Mouse (Mus musculus) embryonic facial prominence, embryonic 11.5 days (tissue): ENCODE data around the gene Zfp354a. TPM values are rescaled to one million over a fixed set of nuclear protein-coding genes. Genes with fewer than 3 reads are reported as not detected.
"Not testable (repeated sequence)": the region's sequence is repeated elsewhere in the genome, so short reads cannot be mapped to it uniquely, and the experiment has no call there.

Experiments
- ATAC-seq: fragments of 200-750 bp; cut with Nextera tagmentation; replicated peaks from 2 replicates; pipeline ENCODE4 v1.8.0; 2017; ENCODE audit warnings: low read depth; ENCODE audit not compliant: insufficient number of reproducible peaks, low FRiP score, low TSS enrichment
- DNase-seq: peaks from one replicate; pipeline ENCODE4 v3.0.0-alpha.2; 2015; ENCODE audit warnings: low spot score
- H3K27ac ChIP-seq: fragments of 300-500 bp; sonication (generic); replicated peaks from 2 replicates; pipeline ENCODE4 v1.5.1; 2014; ENCODE audit warnings: mild to moderate bottlenecking, low read depth, low read length, control low read depth
- H3K27me3 ChIP-seq: fragments of 300-500 bp; sonication (generic); 2 replicates; pipeline ENCODE4 v1.6.1; 2014; ENCODE audit warnings: mild to moderate bottlenecking, low read length, moderate library complexity, mixed read lengths; ENCODE audit not compliant: control insufficient read depth, insufficient read depth
- H3K36me3 ChIP-seq: fragments of 300-500 bp; sonication (generic); replicated peaks from 2 replicates; pipeline ENCODE4 v1.6.1; 2014; ENCODE audit warnings: low read depth, mild to moderate bottlenecking, low read length, moderate library complexity, mixed read lengths; ENCODE audit not compliant: control insufficient read depth, insufficient read depth
- H3K4me1 ChIP-seq: fragments of 300-500 bp; sonication (generic); 2 replicates; pipeline ENCODE4 v1.6.1; 2014; ENCODE audit warnings: low read length, mixed read lengths; ENCODE audit not compliant: control insufficient read depth, insufficient read depth
- H3K4me2 ChIP-seq: fragments of 300-500 bp; sonication (generic); 2 replicates; pipeline ENCODE4 v1.6.1; 2014; ENCODE audit warnings: low read depth, mild to moderate bottlenecking, control low read depth, low read length, moderate library complexity
- H3K4me3 ChIP-seq: fragments of 300-500 bp; sonication (generic); 2 replicates; pipeline ENCODE4 v1.5.1; 2014; ENCODE audit warnings: low read depth, low read length, control low read depth
- H3K9ac ChIP-seq: fragments of 300-500 bp; sonication (generic); replicated peaks from 2 replicates; pipeline ENCODE4 v1.6.1; 2014; ENCODE audit warnings: mild to moderate bottlenecking, control low read depth, low read length
- H3K9me3 ChIP-seq: fragments of 300-500 bp; sonication (generic); replicated peaks from 2 replicates; pipeline ENCODE4 v1.6.1; 2016; ENCODE audit warnings: mild to moderate bottlenecking, low read length, inconsistent platforms, mixed read lengths; ENCODE audit not compliant: control insufficient read depth
- WGBS: fragments of 180-500 bp; shearing (Covaris S2); extraction: QIAGEN DNeasy Blood & Tissue Kit; methylation state at CpG from one replicate; pipeline ENCODE4 v1.1.7; 2014; 5-methylcytosine and 5-hydroxymethylcytosine counted together
- polyA plus RNA-seq: library from polyadenylated mRNA; unstranded; fragments of >200 nt; fragmentation: Nextera tagmentation; extraction: Ambion mirVana; gene quantifications from 2 replicates; pipeline ENCODE4 v1.2.1, GENCODE M21; 2014

The Zfp354a gene
- polyA plus RNA-seq, 1 experiment from 2014 or later, result 11.4 TPM

GRCm38 (mm10) chr11:51034141-51034540 lies 24.9 kb upstream of the Zfp354a start:
- H3K4me1 ChIP-seq, H3K4me3 ChIP-seq, H3K4me2 ChIP-seq, DNase-seq, H3K27ac ChIP-seq, H3K36me3 ChIP-seq, ATAC-seq, H3K27me3 ChIP-seq, H3K9me3 ChIP-seq, H3K9ac ChIP-seq: not testable (repeated sequence)

- Histone ChIP-seq H3K9ac (no peak overlapping the region), H3K27ac (no peak overlapping the region), H3K9me3 (no peaks in the 10 kb centered on the region), H3K27me3 (no peaks in the 10 kb centered on the region), H3K4me1 (no peaks in the 10 kb centered on the region), H3K36me3 (no peaks in the 10 kb centered on the region), H3K4me3 (no peak overlapping the region), H3K4me2 (no peak overlapping the region)
- WGBS, result 84% methylated on average over 2 of the region's 2 CpGs
- ATAC-seq (no peak), DNase-seq (no peak)
These were observed 23.1 kb upstream of the Zfp354a start for GRCm38 (mm10) chr11:51035951-51036350.

GRCm38 (mm10) chr11:51044776-51045175 lies 14.3 kb upstream of the Zfp354a start:
- ATAC-seq, H3K4me3 ChIP-seq, H3K9me3 ChIP-seq, H3K4me1 ChIP-seq, DNase-seq, H3K4me2 ChIP-seq, H3K27ac ChIP-seq, H3K36me3 ChIP-seq, H3K27me3 ChIP-seq, H3K9ac ChIP-seq: not testable (repeated sequence)
- 73% methylated on average over 3 of the region's 3 CpGs for WGBS

DNA sequence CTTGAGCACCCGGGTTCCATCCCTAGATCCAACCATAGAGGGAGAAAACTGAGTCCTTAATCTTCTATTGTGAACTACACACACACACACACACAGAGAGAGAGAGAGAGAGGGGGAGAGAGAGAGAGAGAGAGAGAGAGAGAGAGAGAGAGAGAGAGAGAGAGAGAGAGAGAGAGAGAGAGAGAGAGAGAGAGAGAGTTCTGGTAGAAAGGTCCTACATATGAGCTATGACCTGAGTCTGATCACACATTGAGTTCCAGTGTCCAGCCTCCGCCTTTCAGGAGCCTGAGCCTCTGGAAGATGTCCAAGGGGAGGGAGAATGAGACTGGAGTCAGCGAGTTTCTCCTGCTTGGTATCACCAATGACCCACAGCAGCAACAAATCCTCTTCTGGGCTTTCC lies 11.2 kb upstream of the Zfp354a start, which contains the start of gene Olfr1375:
Olfr1375 (plus strand) TSS at position 301 of the 400 bp plus-strand sequence.
- not testable (repeated sequence) for H3K4me2 ChIP-seq, H3K9me3 ChIP-seq, H3K27me3 ChIP-seq, H3K4me1 ChIP-seq, H3K4me3 ChIP-seq, DNase-seq, H3K27ac ChIP-seq, H3K9ac ChIP-seq, H3K36me3 ChIP-seq, ATAC-seq
- WGBS, result 73% methylated on average over 3 of the region's 3 CpGs

- WGBS, result 74% methylated on average over 2 of the region's 2 CpGs
- no peaks in the 10 kb centered on the region for H3K27me3 ChIP-seq
- no peaks in the 10 kb centered on the region for H3K36me3 ChIP-seq
- no peak for DNase-seq
- H3K9me3 ChIP-seq, result no peaks in the 10 kb centered on the region
- no peak for ATAC-seq
- no peaks in the 10 kb centered on the region for H3K4me1 ChIP-seq
- no peak overlapping the region for H3K9ac ChIP-seq
- H3K4me2 ChIP-seq, result no peak overlapping the region
- no peak overlapping the region for H3K27ac ChIP-seq
- H3K4me3 ChIP-seq, result no peak overlapping the region
These were observed 7.4 kb upstream of the Zfp354a start for GRCm38 (mm10) chr11:51051678-51052077.

GRCm38 (mm10) chr11:51053230-51053629 lies 5.8 kb upstream of the Zfp354a start:
- WGBS, result 50% methylated on average over 3 of the region's 3 CpGs
- DNase-seq (peak; percentile 9), ATAC-seq (no peak)
- Histone ChIP-seq H3K9ac (no peak overlapping the region), H3K4me3 (no peak overlapping the region), H3K36me3 (no peaks in the 10 kb centered on the region), H3K27ac (no peak overlapping the region), H3K4me1 (no peaks in the 10 kb centered on the region), H3K9me3 (no peaks in the 10 kb centered on the region), H3K27me3 (no peaks in the 10 kb centered on the region), H3K4me2 (no peak overlapping the region)

GRCm38 (mm10) chr11:51059640-51060039 lies 583 bp downstream of the Zfp354a start:
- no peaks in the 10 kb centered on the region for H3K4me1 ChIP-seq
- WGBS, result 13% methylated on average over 14 of the region's 14 CpGs
- no peak overlapping the region for H3K27ac ChIP-seq

DNA sequence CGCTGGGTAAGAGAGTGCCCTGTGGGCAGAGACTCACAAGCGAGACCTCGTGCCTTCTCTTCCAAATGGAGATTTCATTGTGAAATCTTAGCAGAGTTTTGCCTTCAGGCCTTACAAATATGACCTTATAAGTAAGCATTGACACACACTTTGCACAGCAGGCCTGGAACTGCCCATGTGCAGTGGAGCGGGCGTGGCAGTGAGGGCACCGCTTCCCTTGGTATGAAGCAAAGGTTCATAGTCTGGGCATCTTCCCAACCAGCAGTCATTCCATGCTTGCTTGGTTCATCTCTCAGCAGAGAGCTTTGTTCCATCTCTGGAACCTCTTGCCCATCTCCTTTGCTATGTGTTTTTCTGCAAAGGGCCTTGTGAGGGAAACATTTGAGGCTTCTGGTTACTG lies 1.9 kb downstream of the Zfp354a start:
- Histone ChIP-seq H3K9me3 (no peaks in the 10 kb centered on the region), H3K36me3 (no peaks in the 10 kb centered on the region), H3K4me1 (no peaks in the 10 kb centered on the region), H3K9ac (no peak overlapping the region), H3K4me2 (no peak overlapping the region), H3K27ac (no peak overlapping the region), H3K27me3 (no peaks in the 10 kb centered on the region), H3K4me3 (no peak overlapping the region)
- 95% methylated on average over 6 of the region's 6 CpGs for WGBS
- DNase-seq (no peak), ATAC-seq (no peak)

More at GRCm38 (mm10) chr11:51059640-51060039, 583 bp downstream of the Zfp354a start:
- DNase-seq (no peak), ATAC-seq (0 out of 2 replicates have a peak, but pooled peaks have one; percentile 10)
- Histone ChIP-seq H3K4me2 (peak overlapping the region; percentile 78), H3K36me3 (no peaks in the 10 kb centered on the region), H3K4me3 (peak overlapping the region; percentile 83), H3K9ac (peak overlapping the region; percentile 83), H3K27me3 (no peaks in the 10 kb centered on the region), H3K9me3 (no peaks in the 10 kb centered on the region)
